Mouse (Mus musculus) G1E (cell line): ENCODE results near the gene Lrrn2. TPM values are rescaled to one million over a fixed set of nuclear protein-coding genes. Genes with fewer than 3 reads are reported as not detected.

Experiments
- ATAC-seq: 2 replicates; pipeline ENCODE4 v1.8.0; 2016; ENCODE audit warnings: mild to moderate bottlenecking; ENCODE audit not compliant: insufficient number of reproducible peaks, poor library complexity, low FRiP score, severe bottlenecking; ENCODE audit errors: extremely low read depth
- DNase-seq: peaks from one replicate; pipeline ENCODE4 v3.0.0; 2012; ENCODE audit warnings: low spot score
- H3K27me3 ChIP-seq: 2 replicates; pipeline ENCODE4 v1.6.1; 2012; ENCODE audit warnings: mild to moderate bottlenecking, low read length, inconsistent platforms; ENCODE audit not compliant: insufficient read depth
- H3K36me3 ChIP-seq: replicated peaks from 2 replicates; pipeline ENCODE3; 2012; ENCODE audit warnings: mild to moderate bottlenecking, inconsistent platforms
- H3K4me1 ChIP-seq: 2 replicates; pipeline ENCODE4 v1.6.1; 2012; ENCODE audit warnings: low read depth, low read length, inconsistent platforms, mixed read lengths; ENCODE audit not compliant: insufficient read depth
- H3K4me3 ChIP-seq: 2 replicates; pipeline ENCODE4 v1.5.1; 2012; ENCODE audit warnings: low read depth, mild to moderate bottlenecking, inconsistent platforms, low read length, moderate library complexity, mixed read lengths
- H3K9me3 ChIP-seq: replicated peaks from 2 replicates; pipeline ENCODE4 v1.6.1; 2012; ENCODE audit warnings: inconsistent platforms
- CTCF ChIP-seq: IDR thresholded peaks from 2 replicates; pipeline ENCODE4 v1.5.1; 2012; ENCODE audit warnings: low read depth, low read length, inconsistent platforms, mixed read lengths
- GATA1 ChIP-seq: IDR thresholded peaks from 2 replicates; pipeline ENCODE4 v1.6.1; 2012; ENCODE audit warnings: borderline replicate concordance, low read length, inconsistent platforms, mixed read lengths
- GATA2 ChIP-seq: IDR thresholded peaks from 2 replicates; pipeline ENCODE4 v1.6.1; 2012; ENCODE audit warnings: low read depth, low read length, inconsistent platforms, borderline replicate concordance
- POLR2AphosphoS5 ChIP-seq: IDR thresholded peaks from 2 replicates; pipeline ENCODE4 v1.6.1; 2012; ENCODE audit warnings: low read depth, low read length, inconsistent platforms; ENCODE audit not compliant: insufficient replicate concordance
- TAL1 ChIP-seq: conservative IDR thresholded peaks from 2 replicates; pipeline ENCODE4 v1.6.1; 2012; ENCODE audit warnings: low read depth, low read length, inconsistent platforms, mixed read lengths
- polyA plus RNA-seq: library from polyadenylated mRNA; stranded (reverse); fragments of >175 nt; gene quantifications from 2 replicates; pipeline ENCODE4 v1.2.3, GENCODE M21; 2012
- total RNA-seq, 2 experiments: library from RNA; stranded (forward) in 1 of 2; stranded (reverse) in 1 of 2; fragments of 200-1000 nt in 1 of 2; fragments of >200 nt in 1 of 2; fragmentation: Nextera tagmentation in 1 of 2; gene quantifications; 2 replicates each; pipeline ENCODE4 v1.2.3; 2014 to 2017

The Lrrn2 gene
- total and polyA plus RNA-seq, 3 experiments = 0.22 TPM; not detected in 2

DNA sequence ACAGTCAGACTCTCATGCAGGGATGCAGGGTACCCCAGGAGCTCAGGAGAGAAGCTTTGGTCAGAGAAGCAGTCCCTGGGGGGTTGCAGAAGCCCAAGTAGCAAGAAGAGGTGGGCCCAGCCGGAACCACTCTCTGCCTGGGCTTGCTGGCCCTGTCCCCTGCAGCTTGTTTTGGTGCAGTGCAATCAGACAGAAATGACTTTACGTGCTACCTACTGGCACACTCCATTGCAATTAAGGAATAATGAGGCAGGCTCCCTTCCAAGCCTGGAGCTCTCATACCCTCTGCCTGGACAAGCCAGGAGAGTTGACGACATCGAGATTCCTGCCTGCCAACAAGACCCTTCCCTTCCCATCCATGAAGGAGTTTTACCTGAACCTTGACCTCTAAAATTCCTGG is 50.2 kb downstream of the Lrrn2 start:
- Histone ChIP-seq H3K9me3 (no peaks in the 10 kb centered on the region), H3K4me1 (no peaks in the 10 kb centered on the region), H3K36me3 (no peaks in the 10 kb centered on the region), H3K4me3 (no peak overlapping the region), H3K27me3 (peaks cover 18% of the 10 kb centered on the region; the same call in 1 of the 2 replicates)
- ATAC-seq (no peak), DNase-seq (no peak)
- no peak for TF ChIP-seq GATA1
- TF ChIP-seq POLR2AphosphoS5 = no peak
- no peak for TF ChIP-seq CTCF
- no peak for TF ChIP-seq GATA2
- no peak for TF ChIP-seq TAL1

DNA sequence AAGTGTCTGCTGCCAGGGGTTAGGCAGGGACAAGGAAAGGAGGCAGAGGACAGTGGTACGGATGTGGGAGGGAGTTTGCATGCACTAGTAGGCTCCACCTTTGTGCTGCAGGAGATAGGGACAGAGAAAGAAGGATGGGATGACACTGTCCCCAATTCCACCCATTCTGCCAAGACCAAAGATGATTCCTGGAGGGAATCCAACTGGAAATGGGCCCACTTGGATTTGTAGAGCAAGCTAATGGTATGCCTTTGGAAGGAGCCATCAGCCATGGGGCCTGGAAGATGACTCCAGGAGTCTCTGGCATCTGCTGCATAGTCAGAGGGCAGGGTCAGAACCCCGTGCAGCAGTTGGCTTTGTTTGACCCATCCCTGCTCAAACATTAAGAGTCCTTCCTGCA is 52.3 kb downstream of the Lrrn2 start:
- Histone ChIP-seq H3K27me3 (peaks cover 14% of the 10 kb centered on the region; the same call in 1 of the 2 replicates), H3K36me3 (no peaks in the 10 kb centered on the region), H3K4me3 (no peak overlapping the region), H3K9me3 (no peaks in the 10 kb centered on the region), H3K4me1 (no peaks in the 10 kb centered on the region)
- no peak for DNase-seq
- no peak for ATAC-seq
- TF ChIP-seq GATA2 (no peak), POLR2AphosphoS5 (no peak), GATA1 (no peak), CTCF (no peak), TAL1 (no peak)

DNA sequence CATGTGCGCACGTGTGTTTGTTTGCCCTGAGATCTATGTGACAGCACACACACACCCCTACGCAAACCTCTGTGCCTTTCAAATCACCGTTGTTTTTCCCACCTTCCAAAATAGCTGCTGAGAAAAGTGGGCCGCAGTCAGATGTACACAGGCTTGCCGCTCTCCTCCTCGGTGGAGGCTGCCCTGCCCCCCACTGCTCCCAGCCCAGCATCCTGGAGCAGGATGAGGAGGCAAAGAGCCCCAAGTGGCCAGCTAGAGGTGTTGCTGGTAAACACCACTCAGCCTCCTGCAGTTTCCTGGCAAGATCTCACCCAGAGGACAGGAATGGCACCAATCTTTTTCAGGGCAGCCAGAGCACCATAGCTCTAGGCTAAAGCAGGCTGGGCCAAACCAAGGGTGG is 54.8 kb downstream of the Lrrn2 start:
- Histone ChIP-seq H3K27me3 (peaks cover 5% of the 10 kb centered on the region; the same call in 1 of the 2 replicates), H3K36me3 (no peaks in the 10 kb centered on the region), H3K4me1 (no peaks in the 10 kb centered on the region), H3K4me3 (no peak overlapping the region), H3K9me3 (no peaks in the 10 kb centered on the region)
- ATAC-seq (no peak), DNase-seq (no peak)
- TF ChIP-seq TAL1 (no peak), POLR2AphosphoS5 (no peak)

GRCm38 (mm10) chr1:132937296-132938030 is 57.4 kb downstream of the Lrrn2 start:
- H3K27me3 ChIP-seq = peaks cover 2% of the 10 kb centered on the region; the same call in 1 of the 2 replicates
- H3K4me3 ChIP-seq = no peak overlapping the region
- H3K9me3 ChIP-seq = no peaks in the 10 kb centered on the region
- no peak for TF ChIP-seq GATA2
- TF ChIP-seq POLR2AphosphoS5 = no peak
- no peak for TF ChIP-seq TAL1
- TF ChIP-seq GATA1 = no peak
- no peak for TF ChIP-seq CTCF
- no peak for DNase-seq
- ATAC-seq = no peak
- no peaks in the 10 kb centered on the region for H3K4me1 ChIP-seq
- no peaks in the 10 kb centered on the region for H3K36me3 ChIP-seq

- Histone ChIP-seq H3K9me3 (no peaks in the 10 kb centered on the region), H3K27me3 (no peaks in the 10 kb centered on the region; the same call in 1 of the 2 replicates), H3K36me3 (no peaks in the 10 kb centered on the region), H3K4me1 (no peaks in the 10 kb centered on the region), H3K4me3 (no peak overlapping the region)
- ATAC-seq (no peak), DNase-seq (no peak)
- TF ChIP-seq TAL1 (no peak), GATA1 (no peak), GATA2 (no peak)
Measured at GRCm38 (mm10) chr1:132938975-132939374, 58.9 kb downstream of the Lrrn2 start.

GRCm38 (mm10) chr1:132945826-132946225 is 65.8 kb downstream of the Lrrn2 start:
- ATAC-seq (no peak), DNase-seq (no peak)
- H3K4me1 ChIP-seq = no peaks in the 10 kb centered on the region
- TF ChIP-seq TAL1 (no peak), CTCF (no peak), GATA2 (no peak), GATA1 (no peak), POLR2AphosphoS5 (no peak)
- H3K4me3 ChIP-seq = no peak overlapping the region
- H3K9me3 ChIP-seq = no peaks in the 10 kb centered on the region
- H3K36me3 ChIP-seq = no peaks in the 10 kb centered on the region
- H3K27me3 ChIP-seq = peaks cover 4% of the 10 kb centered on the region
